Mouse (Mus musculus) liver, postnatal 0 days (tissue): ENCODE data around the gene Lgals1.

ENCODE experiments used
- CTCF ChIP-seq: sonication (generic); IDR thresholded peaks from 2 replicates; pipeline ENCODE4 v1.5.1; 2016; ENCODE audit warnings: antibody characterized with exemption, low read depth
- EP300 ChIP-seq: IDR thresholded peaks from 2 replicates; pipeline ENCODE4 v1.6.1; 2016; ENCODE audit warnings: antibody characterized with exemption, low read depth, mild to moderate bottlenecking

GRCm38 (mm10) chr15:78960088-78960487 lies 33.6 kb downstream of the Lgals1 start:
- TF ChIP-seq EP300 (no peak), CTCF (no peak)
